Mouse (Mus musculus): ENCODE measurements around the gene Ccni.

Ccni gene

GRCm38 (mm10) chr5:93135368-93136107, 70.8 kb downstream of the Ccni start:
- DNase-seq = no peak

DNA sequence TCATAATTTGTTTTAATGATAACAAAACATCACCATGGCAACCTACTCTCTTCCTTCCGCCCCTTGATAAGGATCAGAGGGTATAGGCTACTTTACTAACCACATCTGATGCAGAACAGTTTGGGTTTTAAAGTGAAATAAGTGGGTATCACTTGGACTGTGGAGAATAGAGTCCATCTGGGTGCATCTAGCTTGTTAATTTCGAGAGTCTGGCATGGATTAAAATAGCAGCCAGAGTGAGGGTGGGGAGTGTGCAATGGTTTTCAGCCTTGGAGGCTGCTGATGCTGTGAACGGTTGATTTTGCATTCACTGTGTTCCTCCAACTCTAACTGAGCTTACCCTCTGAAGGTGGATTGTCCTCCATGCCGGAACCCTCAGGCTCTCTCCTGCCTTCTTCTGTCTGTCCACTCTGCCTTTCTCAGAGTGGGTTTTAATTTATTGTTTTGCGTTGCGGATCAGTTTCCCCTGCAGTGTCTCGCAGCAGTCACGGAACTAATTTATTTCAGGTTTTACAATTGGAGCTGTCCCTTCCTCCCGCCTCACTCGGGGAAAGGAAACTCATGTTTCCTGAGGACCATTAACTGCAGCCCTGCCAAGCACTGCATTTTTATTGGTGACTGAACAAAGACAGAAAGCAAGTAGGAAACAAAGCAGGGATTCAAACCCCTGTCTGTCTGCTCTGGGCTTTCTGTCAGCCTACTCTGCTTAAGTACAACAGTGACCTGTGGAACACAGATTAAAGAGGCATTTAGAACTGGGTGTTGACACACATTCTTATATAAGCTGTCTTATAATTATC, 72.7 kb downstream of the Ccni start:
- DNase-seq = peak; percentile 41

Data from lung, postnatal 36 days (tissue).